Mouse (Mus musculus) stomach, postnatal 0 days (tissue): ENCODE data around the gene Mapk7.

ENCODE experiments used
- CTCF ChIP-seq: IDR thresholded peaks from 2 replicates; pipeline ENCODE4 v1.5.1; 2016; ENCODE audit warnings: antibody characterized with exemption, low read depth, mild to moderate bottlenecking, moderate library complexity
- EP300 ChIP-seq: optimal IDR thresholded peaks from 2 replicates; pipeline ENCODE3; 2016; ENCODE audit warnings: antibody characterized with exemption

DNA sequence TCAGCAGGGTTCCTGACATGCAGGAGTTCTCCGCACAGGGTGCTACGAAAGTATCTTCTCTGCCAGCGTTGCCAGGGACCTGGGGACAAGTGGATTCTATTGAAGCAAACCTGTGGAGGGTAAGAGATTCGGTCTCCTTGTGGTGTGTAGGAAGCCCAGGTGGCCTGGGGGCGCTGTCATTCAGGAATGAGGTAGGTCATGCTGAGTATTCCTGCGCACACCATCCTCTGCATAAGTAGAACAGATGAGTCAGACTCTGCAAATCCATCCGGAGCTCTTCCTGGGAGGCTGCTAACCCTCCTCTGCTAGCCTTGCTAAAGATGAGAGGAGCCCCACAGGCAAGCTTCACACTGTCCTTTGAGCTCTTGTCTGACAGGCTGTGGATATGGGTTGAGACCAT is 52.5 kb downstream of the Mapk7 start:
- no peak for TF ChIP-seq EP300
- TF ChIP-seq CTCF, result no peak
